Mouse (Mus musculus) CH12.LX (cell line): ENCODE data around the gene Eps8l2.

Experiments used
- CTCF ChIP-seq, 2 experiments: IDR thresholded peaks in 1 of 2; conservative IDR thresholded peaks in 1 of 2; 2 replicates each; pipeline ENCODE4 v1.5.1; 2011 to 2012; ENCODE audit warnings: low read depth in 2 of 2, low read length in 2 of 2, improper control_type of control experiment in 1 of 2, inconsistent platforms in 1 of 2, mild to moderate bottlenecking in 1 of 2, moderate library complexity in 1 of 2
- EP300 ChIP-seq: IDR thresholded peaks from 2 replicates; pipeline ENCODE4 v1.6.1; 2011; ENCODE audit warnings: low read length, improper control_type of control experiment
- ETS1 ChIP-seq: conservative IDR thresholded peaks from 2 replicates; pipeline ENCODE4 v1.6.1; 2012; ENCODE audit warnings: low read depth, mild to moderate bottlenecking, inconsistent platforms, low read length, improper control_type of control experiment, moderate library complexity
- GABPA ChIP-seq: IDR thresholded peaks from 2 replicates; pipeline ENCODE4 v1.6.1; 2012; ENCODE audit warnings: low read depth, low read length, improper control_type of control experiment, inconsistent platforms; ENCODE audit not compliant: insufficient replicate concordance
- JUND ChIP-seq: conservative IDR thresholded peaks from 2 replicates; pipeline ENCODE4 v1.6.1; 2011; ENCODE audit warnings: low read depth, low read length, improper control_type of control experiment
- KAT2A ChIP-seq: IDR thresholded peaks from 2 replicates; pipeline ENCODE4 v1.6.1; 2012; ENCODE audit warnings: low read length, improper control_type of control experiment, inconsistent platforms; ENCODE audit not compliant: insufficient replicate concordance
- MAFK ChIP-seq: IDR thresholded peaks from 2 replicates; pipeline ENCODE4 v1.6.1; 2011; ENCODE audit warnings: low read length, improper control_type of control experiment; ENCODE audit not compliant: insufficient replicate concordance
- MAX ChIP-seq: IDR thresholded peaks from 2 replicates; pipeline ENCODE4 v1.6.1; 2011; ENCODE audit warnings: low read length, improper control_type of control experiment
- NRF1 ChIP-seq: IDR thresholded peaks from 2 replicates; pipeline ENCODE4 v1.6.1; 2014; ENCODE audit warnings: low read depth, mild to moderate bottlenecking, inconsistent platforms, low read length, improper control_type of control experiment, moderate library complexity
- POLR2A ChIP-seq: IDR thresholded peaks from 2 replicates; pipeline ENCODE4 v1.6.1; 2011; ENCODE audit warnings: low read depth, mild to moderate bottlenecking, improper control_type of control experiment, low read length
- SMC3 ChIP-seq: IDR thresholded peaks from 2 replicates; pipeline ENCODE4 v1.6.1; 2011; ENCODE audit warnings: low read depth, low read length, improper control_type of control experiment
- UBTF ChIP-seq: IDR thresholded peaks from 2 replicates; pipeline ENCODE4 v1.6.1; 2012; ENCODE audit warnings: low read depth, mild to moderate bottlenecking, inconsistent platforms, low read length, improper control_type of control experiment, moderate library complexity
- USF1 ChIP-seq: IDR thresholded peaks from 2 replicates; pipeline ENCODE4 v1.6.1; 2014; ENCODE audit warnings: low read depth, mild to moderate bottlenecking, inconsistent platforms, low read length, improper control_type of control experiment
- USF2 ChIP-seq: conservative IDR thresholded peaks from 2 replicates; pipeline ENCODE4 v1.6.1; 2011; ENCODE audit warnings: low read depth, low read length, improper control_type of control experiment

GRCm38 (mm10) chr7:141367358-141367757, 28.7 kb downstream of the Eps8l2 start:
- TF ChIP-seq NRF1 (no peak), POLR2A (no peak), USF2 (no peak), UBTF (no peak), ETS1 (no peak), EP300 (no peak), USF1 (no peak), KAT2A (no peak), SMC3 (no peak), JUND (no peak), GABPA (no peak), CTCF (conservative IDR thresholded peaks at IDR 0.05 in 1 of 2, IDR thresholded peaks at IDR 0.05 in 1 of 2; ENCODE audit: low read depth in 2 of 2, low read length in 2 of 2) (no peak), MAFK (no peak), MAX (no peak)
